Mouse (Mus musculus): Measurements from ENCODE around the gene Atp11a. TPM values are rescaled to one million over a fixed set of nuclear protein-coding genes. Genes with fewer than 3 reads are reported as not detected.

Gene Atp11a
- polyA plus RNA-seq, 1 experiment from 2014 or later: 7.4 TPM

DNA sequence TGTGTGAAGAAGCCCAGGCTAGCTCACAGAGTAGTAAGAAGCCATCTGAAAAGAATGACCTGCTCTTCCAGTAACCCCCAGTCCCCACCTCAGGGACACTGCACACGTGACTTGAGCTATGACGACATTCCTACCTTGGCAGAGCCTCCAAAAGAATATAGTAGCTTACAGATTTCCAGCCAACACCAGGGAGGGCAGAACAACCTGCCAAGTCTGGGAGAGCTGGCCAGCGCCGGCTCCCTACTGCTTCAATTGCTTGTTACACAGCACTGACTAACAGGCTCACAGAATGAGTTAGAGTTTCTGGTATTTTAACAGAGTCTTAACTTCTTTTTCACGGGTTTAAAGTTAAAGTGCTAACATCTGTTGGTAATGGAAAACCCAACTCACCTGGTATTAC lies 2.7 kb upstream of the Atp11a start:
- Histone ChIP-seq H3K36me3 (ENCODE audit: control insufficient read depth, insufficient read depth, low read length) (no peaks in the 10 kb centered on the region), H3K9me3 (ENCODE audit: control insufficient read depth, low read length) (no peaks in the 10 kb centered on the region), H3K27me3 (ENCODE audit: control insufficient read depth, insufficient read depth, low read length) (no peaks in the 10 kb centered on the region), H3K9ac (ENCODE audit: low read length) (no peak overlapping the region), H3K27ac (replicated peaks) (no peak overlapping the region), H3K4me3 (ENCODE audit: low read depth, low read length) (no peak overlapping the region), H3K4me2 (replicated peaks; ENCODE audit: low read depth) (no peak overlapping the region), H3K4me1 (replicated peaks; ENCODE audit: control insufficient read depth, insufficient read depth) (no peaks in the 10 kb centered on the region)
- TF ChIP-seq CTCF (IDR thresholded peaks at IDR 0.05; ENCODE audit: low read depth): no peak
- no peak for TF ChIP-seq EP300 (optimal IDR thresholded peaks at IDR 0.05)
- no peak for DNase-seq (ENCODE audit: low spot score)
- WGBS: 68% methylated on average over 5 of the region's 5 CpGs
- ATAC-seq (ENCODE audit: low FRiP score, low TSS enrichment): no peak

DNA sequence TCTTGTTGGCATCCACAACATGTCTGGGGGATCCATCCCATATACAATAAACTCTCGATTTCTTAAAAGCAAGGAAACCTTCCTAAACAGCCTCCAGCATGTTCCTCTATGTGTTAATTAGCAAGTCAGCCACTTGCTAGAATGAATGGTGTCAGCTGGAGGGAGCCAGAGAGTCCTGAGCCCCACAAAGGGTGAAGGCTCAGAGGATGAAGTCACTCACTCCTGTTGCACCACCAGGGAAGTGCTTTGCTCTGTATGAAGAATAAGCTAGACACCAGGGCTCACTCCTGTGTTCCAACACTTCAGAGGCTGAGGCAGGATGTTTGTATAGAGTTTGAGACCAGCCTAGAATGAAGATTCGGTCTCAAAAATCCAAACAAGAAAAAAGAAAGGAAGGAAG lies 1.5 kb upstream of the Atp11a start:
- Histone ChIP-seq H3K4me3 (ENCODE audit: low read depth, low read length) (no peak overlapping the region), H3K9ac (ENCODE audit: low read length) (no peak overlapping the region), H3K4me2 (replicated peaks; ENCODE audit: low read depth) (no peak overlapping the region), H3K36me3 (ENCODE audit: control insufficient read depth, insufficient read depth, low read length) (no peaks in the 10 kb centered on the region), H3K27me3 (ENCODE audit: control insufficient read depth, insufficient read depth, low read length) (no peaks in the 10 kb centered on the region), H3K9me3 (ENCODE audit: control insufficient read depth, low read length) (no peaks in the 10 kb centered on the region), H3K27ac (replicated peaks) (0 out of 2 replicates have a peak overlapping the region, but pooled peaks have one; percentile 18), H3K4me1 (replicated peaks; ENCODE audit: control insufficient read depth, insufficient read depth) (no peaks in the 10 kb centered on the region)
- DNase-seq (ENCODE audit: low spot score) (no peak), ATAC-seq (ENCODE audit: low FRiP score, low TSS enrichment) (no peak)
- 52% methylated on average over 2 of the region's 2 CpGs for WGBS
- peak; percentile 74 for TF ChIP-seq CTCF (IDR thresholded peaks at IDR 0.05; ENCODE audit: low read depth)
- no peak for TF ChIP-seq EP300 (optimal IDR thresholded peaks at IDR 0.05)

DNA sequence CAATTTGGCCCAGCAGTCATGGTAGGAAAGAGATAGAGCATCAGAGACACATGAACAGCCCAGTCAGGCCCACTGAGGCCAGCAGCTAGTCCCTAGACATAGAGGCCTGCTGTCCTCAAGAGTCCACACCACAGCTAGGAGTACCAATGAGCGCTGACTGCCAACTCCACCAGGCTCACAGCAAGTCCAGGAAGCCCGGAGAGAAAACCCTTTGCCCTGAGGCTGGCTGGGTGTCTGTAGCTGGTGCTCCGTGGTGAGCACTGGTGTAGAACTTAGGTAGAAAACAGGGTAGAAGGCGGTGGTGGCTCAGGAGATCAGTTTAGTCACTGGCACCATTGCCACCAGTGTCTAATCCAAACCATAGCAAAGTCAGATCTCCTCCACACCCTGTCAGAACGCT lies 988 bp upstream of the Atp11a start:
- no peak for ATAC-seq (ENCODE audit: low FRiP score, low TSS enrichment)
- no peaks in the 10 kb centered on the region for H3K27me3 ChIP-seq (ENCODE audit: control insufficient read depth, insufficient read depth, low read length)
- DNase-seq (ENCODE audit: low spot score): no peak
- H3K27ac ChIP-seq (replicated peaks): peak overlapping the region; percentile 89; the same call in 1 of the 2 replicates
- H3K4me1 ChIP-seq (replicated peaks; ENCODE audit: control insufficient read depth, insufficient read depth): no peaks in the 10 kb centered on the region
- H3K36me3 ChIP-seq (ENCODE audit: control insufficient read depth, insufficient read depth, low read length): no peaks in the 10 kb centered on the region
- no peak overlapping the region for H3K4me2 ChIP-seq (replicated peaks; ENCODE audit: low read depth)
- no peaks in the 10 kb centered on the region for H3K9me3 ChIP-seq (ENCODE audit: control insufficient read depth, low read length)
- H3K9ac ChIP-seq (ENCODE audit: low read length): no peak overlapping the region
- TF ChIP-seq CTCF (IDR thresholded peaks at IDR 0.05; ENCODE audit: low read depth) (no peak), EP300 (optimal IDR thresholded peaks at IDR 0.05) (no peak)
- 79% methylated on average over 5 of the region's 5 CpGs for WGBS
- H3K4me3 ChIP-seq (ENCODE audit: low read depth, low read length): no peak overlapping the region

DNA sequence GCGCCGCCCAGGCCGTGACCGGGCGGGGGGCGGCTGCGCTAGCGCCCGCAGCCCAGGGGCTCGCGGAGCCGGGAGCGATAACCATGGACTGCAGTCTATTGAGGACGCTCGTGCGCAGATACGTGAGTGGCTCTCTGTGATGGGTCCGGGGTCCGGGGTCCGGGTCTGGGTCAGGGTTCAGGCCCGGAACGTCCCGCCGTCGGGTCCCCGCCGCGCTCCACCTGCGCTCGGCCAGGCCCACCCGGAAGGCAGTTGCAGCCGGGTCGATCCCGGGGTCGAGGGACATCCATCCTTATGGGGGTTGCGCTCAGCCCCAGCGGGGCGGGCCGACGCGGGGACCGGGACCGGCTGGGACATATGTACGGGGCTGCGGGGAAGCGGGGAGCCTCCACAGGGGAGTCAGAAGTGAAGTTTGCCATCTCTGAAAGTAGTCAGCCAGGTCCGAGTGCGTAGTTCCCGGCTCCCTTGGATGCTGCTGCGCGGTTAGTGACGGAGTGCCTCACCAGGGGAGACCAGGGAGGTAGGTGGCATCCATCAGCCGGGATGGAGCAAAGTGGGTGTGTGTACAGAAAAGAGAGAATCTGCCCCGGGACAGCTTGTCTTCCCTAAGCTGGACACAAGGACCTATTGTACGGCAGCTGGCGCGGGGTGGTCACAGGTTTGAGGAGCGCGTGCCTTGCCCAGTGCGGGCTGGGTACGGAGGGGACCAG lies 572 bp downstream of the Atp11a start:
- 3% methylated on average over 46 of the region's 61 CpGs for WGBS
- no peaks in the 10 kb centered on the region for H3K4me1 ChIP-seq (replicated peaks; ENCODE audit: control insufficient read depth, insufficient read depth)
- TF ChIP-seq EP300 (optimal IDR thresholded peaks at IDR 0.05) (no peak), CTCF (IDR thresholded peaks at IDR 0.05; ENCODE audit: low read depth) (no peak)
- H3K4me2 ChIP-seq (replicated peaks; ENCODE audit: low read depth): peak overlapping the region; percentile 96
- no peaks in the 10 kb centered on the region for H3K9me3 ChIP-seq (ENCODE audit: control insufficient read depth, low read length)
- H3K27ac ChIP-seq (replicated peaks): peak overlapping the region; percentile 89
- no peaks in the 10 kb centered on the region for H3K27me3 ChIP-seq (ENCODE audit: control insufficient read depth, insufficient read depth, low read length)
- peak; percentile 38 for ATAC-seq (ENCODE audit: low FRiP score, low TSS enrichment)
- H3K9ac ChIP-seq (ENCODE audit: low read length): peak overlapping the region; percentile 88
- peak overlapping the region; percentile 79 for H3K4me3 ChIP-seq (ENCODE audit: low read depth, low read length)
- DNase-seq (ENCODE audit: low spot score): peak; percentile 31
- H3K36me3 ChIP-seq (ENCODE audit: control insufficient read depth, insufficient read depth, low read length): no peaks in the 10 kb centered on the region

DNA sequence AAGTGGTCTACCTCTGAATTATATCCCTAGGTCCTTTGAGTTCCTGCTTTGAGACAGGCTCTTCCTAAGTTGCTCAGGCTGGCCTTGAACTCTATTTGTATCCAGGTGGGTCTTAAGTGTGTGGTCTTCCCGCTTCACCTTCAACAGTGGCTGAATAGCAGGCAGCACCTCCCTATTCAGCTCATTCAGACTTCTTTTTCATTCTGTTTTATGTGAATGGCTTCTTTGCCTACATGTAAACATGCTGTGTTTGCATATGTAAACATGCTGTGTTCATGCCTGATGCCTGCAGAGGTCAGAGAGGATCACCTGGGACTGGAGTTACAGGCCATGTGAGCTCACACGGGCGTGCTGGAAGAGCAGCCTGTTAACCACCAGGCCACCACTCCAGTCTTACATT lies 3.1 kb downstream of the Atp11a start:
- Histone ChIP-seq H3K9me3 (ENCODE audit: control insufficient read depth, low read length) (no peaks in the 10 kb centered on the region), H3K4me3 (ENCODE audit: low read depth, low read length) (no peak overlapping the region), H3K4me1 (replicated peaks; ENCODE audit: control insufficient read depth, insufficient read depth) (no peaks in the 10 kb centered on the region), H3K9ac (ENCODE audit: low read length) (no peak overlapping the region), H3K36me3 (ENCODE audit: control insufficient read depth, insufficient read depth, low read length) (no peaks in the 10 kb centered on the region), H3K27me3 (ENCODE audit: control insufficient read depth, insufficient read depth, low read length) (no peaks in the 10 kb centered on the region), H3K27ac (replicated peaks) (no peak overlapping the region), H3K4me2 (replicated peaks; ENCODE audit: low read depth) (no peak overlapping the region)
- TF ChIP-seq EP300 (optimal IDR thresholded peaks at IDR 0.05) (no peak), CTCF (IDR thresholded peaks at IDR 0.05; ENCODE audit: low read depth) (no peak)
- 73% methylated on average over 3 of the region's 3 CpGs for WGBS
- DNase-seq (ENCODE audit: low spot score) (no peak), ATAC-seq (ENCODE audit: low FRiP score, low TSS enrichment) (no peak)

DNA sequence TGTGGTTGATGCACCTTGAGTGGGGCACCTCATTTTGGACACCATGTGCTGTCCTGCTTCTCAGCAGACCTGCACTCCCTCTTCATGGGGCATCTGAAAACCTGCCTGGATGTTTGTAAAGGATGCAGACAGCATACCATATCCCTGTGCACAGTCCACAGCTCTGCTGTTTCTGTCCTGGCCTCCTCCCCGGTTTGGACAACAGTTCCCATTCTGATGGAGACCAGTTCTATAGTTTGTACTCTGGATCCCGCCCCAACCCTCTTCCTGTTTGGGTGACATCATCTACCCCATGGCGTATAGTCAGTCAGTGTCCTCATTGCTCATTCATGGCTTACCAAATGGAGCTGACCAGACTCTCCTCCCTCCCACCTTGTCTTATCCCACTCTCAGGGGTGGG lies 5.1 kb downstream of the Atp11a start:
- H3K4me3 ChIP-seq (ENCODE audit: low read depth, low read length): no peak overlapping the region
- TF ChIP-seq EP300 (optimal IDR thresholded peaks at IDR 0.05): no peak
- TF ChIP-seq CTCF (IDR thresholded peaks at IDR 0.05; ENCODE audit: low read depth): no peak
- no peaks in the 10 kb centered on the region for H3K9me3 ChIP-seq (ENCODE audit: control insufficient read depth, low read length)
- no peak for ATAC-seq (ENCODE audit: low FRiP score, low TSS enrichment)
- H3K4me1 ChIP-seq (replicated peaks; ENCODE audit: control insufficient read depth, insufficient read depth): no peaks in the 10 kb centered on the region
- 76% methylated on average over 3 of the region's 3 CpGs for WGBS
- H3K27ac ChIP-seq (replicated peaks): no peak overlapping the region
- no peak overlapping the region for H3K9ac ChIP-seq (ENCODE audit: low read length)
- no peak for DNase-seq (ENCODE audit: low spot score)
- H3K27me3 ChIP-seq (ENCODE audit: control insufficient read depth, insufficient read depth, low read length): no peaks in the 10 kb centered on the region
- H3K36me3 ChIP-seq (ENCODE audit: control insufficient read depth, insufficient read depth, low read length): no peaks in the 10 kb centered on the region
- H3K4me2 ChIP-seq (replicated peaks; ENCODE audit: low read depth): no peak overlapping the region
